Mouse (Mus musculus): Measurements from ENCODE around the gene Cradd. TPM values are rescaled to one million over a fixed set of nuclear protein-coding genes. Genes with fewer than 3 reads are reported as not detected.

Gene Cradd
- polyA plus RNA-seq, 1 experiment = 16.7 TPM

DNA sequence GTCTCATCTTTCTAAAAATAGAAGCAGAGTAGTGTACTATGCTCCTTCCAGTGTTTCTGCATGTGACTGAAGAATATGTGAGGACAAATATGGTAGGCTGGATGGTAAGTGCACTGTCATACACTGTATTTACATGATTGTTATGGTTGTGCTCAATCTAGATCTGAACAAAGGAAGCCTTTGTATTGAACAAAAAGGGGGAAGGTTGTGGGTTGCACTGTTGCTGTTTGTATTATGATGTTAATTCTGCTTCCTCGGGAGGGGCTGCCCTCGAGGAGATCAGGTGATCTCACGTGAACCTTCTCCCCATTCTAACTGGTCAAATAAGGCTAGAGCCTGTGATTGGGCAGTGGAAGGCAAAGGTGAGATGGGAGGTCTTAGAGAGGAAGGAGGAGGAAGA, 103.4 kb downstream of the Cradd start:
- TF ChIP-seq CTCF (IDR thresholded peaks at IDR 0.05; ENCODE audit: extremely low read depth, insufficient read length, insufficient replicate concordance, low read depth, low read length) (no peak), POLR2A (IDR thresholded peaks at IDR 0.05; ENCODE audit: low read depth, low read length) (no peak)
- WGBS = 62% methylated on average over 3 of the region's 3 CpGs
- H3K27ac ChIP-seq (ENCODE audit: insufficient read depth, low read depth, low read length) = no peak overlapping the region
- peaks cover 2% of the 10 kb centered on the region; the same call in 1 of the 2 replicates for H3K4me1 ChIP-seq (ENCODE audit: control insufficient read depth, insufficient read depth, insufficient read length, low read length)
- H3K4me3 ChIP-seq (ENCODE audit: low read depth, low read length) = no peak overlapping the region
- no peaks in the 10 kb centered on the region for H3K27me3 ChIP-seq (ENCODE audit: control insufficient read depth, insufficient read depth, low read length)
- no peaks in the 10 kb centered on the region for H3K36me3 ChIP-seq (ENCODE audit: control insufficient read depth, insufficient read depth, low read length)

- H3K4me1 ChIP-seq (ENCODE audit: control insufficient read depth, insufficient read depth, insufficient read length, low read length) = peaks cover 2% of the 10 kb centered on the region; the same call in 1 of the 2 replicates
- WGBS = 82% methylated on average over 9 of the region's 9 CpGs
- TF ChIP-seq CTCF (IDR thresholded peaks at IDR 0.05; ENCODE audit: extremely low read depth, insufficient read length, insufficient replicate concordance, low read depth, low read length) (no peak), POLR2A (IDR thresholded peaks at IDR 0.05; ENCODE audit: low read depth, low read length) (no peak)
- no peaks in the 10 kb centered on the region for H3K27me3 ChIP-seq (ENCODE audit: control insufficient read depth, insufficient read depth, low read length)
- H3K4me3 ChIP-seq (ENCODE audit: low read depth, low read length) = no peak overlapping the region
- no peaks in the 10 kb centered on the region for H3K36me3 ChIP-seq (ENCODE audit: control insufficient read depth, insufficient read depth, low read length)
- H3K27ac ChIP-seq (ENCODE audit: insufficient read depth, low read depth, low read length) = no peak overlapping the region
Observed at GRCm38 (mm10) chr10:95218683-95219060, 105.3 kb downstream of the Cradd start.

DNA sequence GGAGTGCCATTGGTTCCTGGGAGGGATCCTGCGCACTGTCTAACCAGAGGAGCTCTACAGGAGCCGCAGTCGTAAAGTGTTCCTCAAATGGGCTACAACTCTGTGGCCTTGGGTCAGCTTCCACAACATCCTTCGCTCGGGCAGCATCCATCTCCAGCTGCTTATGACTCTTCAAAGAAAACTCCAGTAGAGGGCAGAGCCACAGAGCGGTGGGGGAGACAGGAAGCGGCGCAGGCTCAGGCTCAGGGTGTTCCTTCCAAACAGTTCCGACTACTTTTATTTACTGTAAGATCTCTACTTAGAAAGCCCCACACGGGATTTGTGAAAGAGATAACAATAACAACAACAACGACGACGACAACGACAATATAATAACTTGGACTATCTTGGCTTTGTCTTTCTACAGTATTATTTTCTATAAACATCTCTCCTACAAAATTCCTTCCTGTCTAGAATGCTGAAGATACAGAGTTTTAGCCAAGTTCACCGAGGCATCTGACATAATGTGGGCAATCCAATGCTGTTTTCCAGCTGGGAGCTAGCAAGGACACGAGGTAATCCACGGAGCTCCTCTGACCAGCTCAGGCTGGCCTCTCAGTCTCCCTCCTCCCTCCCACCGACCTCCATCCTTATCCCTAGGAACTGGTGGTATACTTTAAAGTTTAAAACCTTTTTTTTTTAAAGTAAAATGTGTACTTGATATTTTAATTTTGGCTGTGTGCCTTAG, 105.8 kb downstream of the Cradd start:
- Histone ChIP-seq H3K36me3 (ENCODE audit: control insufficient read depth, insufficient read depth, low read length) (no peaks in the 10 kb centered on the region), H3K27ac (ENCODE audit: insufficient read depth, low read depth, low read length) (no peak overlapping the region), H3K4me3 (ENCODE audit: low read depth, low read length) (no peak overlapping the region), H3K27me3 (ENCODE audit: control insufficient read depth, insufficient read depth, low read length) (no peaks in the 10 kb centered on the region), H3K4me1 (ENCODE audit: control insufficient read depth, insufficient read depth, insufficient read length, low read length) (no peaks in the 10 kb centered on the region; the same call in 1 of the 2 replicates)
- 71% methylated on average over 18 of the region's 18 CpGs for WGBS
- TF ChIP-seq CTCF (IDR thresholded peaks at IDR 0.05; ENCODE audit: extremely low read depth, insufficient read length, insufficient replicate concordance, low read depth, low read length) = peak; percentile 35; the same call in 1 of the 2 replicates
- TF ChIP-seq POLR2A (IDR thresholded peaks at IDR 0.05; ENCODE audit: low read depth, low read length) = no peak

DNA sequence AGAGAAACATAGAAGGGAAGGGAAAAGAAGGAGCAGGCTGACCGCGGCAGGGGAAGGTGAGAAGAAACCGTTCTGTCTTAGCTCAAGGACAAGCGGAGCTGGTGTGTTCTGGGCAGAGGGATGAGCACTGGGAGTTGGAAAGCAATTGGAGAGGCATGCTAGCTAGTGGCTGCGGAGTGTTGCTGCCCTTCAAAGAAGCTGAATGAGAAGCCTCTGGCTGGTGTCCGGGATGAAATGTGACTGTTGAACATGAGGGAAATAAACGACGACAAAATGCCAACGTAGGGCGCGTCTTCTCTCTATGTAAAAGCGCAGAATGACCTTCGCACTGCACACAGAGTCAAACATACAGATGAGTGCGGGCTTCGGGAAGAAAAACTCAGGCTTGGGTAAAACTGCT, 108.6 kb downstream of the Cradd start:
- no peak overlapping the region for H3K4me3 ChIP-seq (ENCODE audit: low read depth, low read length)
- H3K27me3 ChIP-seq (ENCODE audit: control insufficient read depth, insufficient read depth, low read length) = no peaks in the 10 kb centered on the region
- no peaks in the 10 kb centered on the region for H3K4me1 ChIP-seq (ENCODE audit: control insufficient read depth, insufficient read depth, insufficient read length, low read length)
- 69% methylated on average over 15 of the region's 15 CpGs for WGBS
- no peak for TF ChIP-seq POLR2A (IDR thresholded peaks at IDR 0.05; ENCODE audit: low read depth, low read length)
- no peak for TF ChIP-seq CTCF (IDR thresholded peaks at IDR 0.05; ENCODE audit: extremely low read depth, insufficient read length, insufficient replicate concordance, low read depth, low read length)
- H3K36me3 ChIP-seq (ENCODE audit: control insufficient read depth, insufficient read depth, low read length) = no peaks in the 10 kb centered on the region
- H3K27ac ChIP-seq (ENCODE audit: insufficient read depth, low read depth, low read length) = no peak overlapping the region

GRCm38 (mm10) chr10:95213820-95214219, 110.1 kb downstream of the Cradd start:
- Histone ChIP-seq H3K4me3 (ENCODE audit: low read depth, low read length) (no peak overlapping the region), H3K4me1 (ENCODE audit: control insufficient read depth, insufficient read depth, insufficient read length, low read length) (no peaks in the 10 kb centered on the region), H3K27ac (ENCODE audit: insufficient read depth, low read depth, low read length) (no peak overlapping the region), H3K36me3 (ENCODE audit: control insufficient read depth, insufficient read depth, low read length) (no peaks in the 10 kb centered on the region), H3K27me3 (ENCODE audit: control insufficient read depth, insufficient read depth, low read length) (no peaks in the 10 kb centered on the region)
- no peak for TF ChIP-seq POLR2A (IDR thresholded peaks at IDR 0.05; ENCODE audit: low read depth, low read length)
- no peak for TF ChIP-seq CTCF (IDR thresholded peaks at IDR 0.05; ENCODE audit: extremely low read depth, insufficient read length, insufficient replicate concordance, low read depth, low read length)
- 76% methylated on average over 9 of the region's 9 CpGs for WGBS

- H3K4me1 ChIP-seq (ENCODE audit: control insufficient read depth, insufficient read depth, insufficient read length, low read length) = no peaks in the 10 kb centered on the region
- H3K36me3 ChIP-seq (ENCODE audit: control insufficient read depth, insufficient read depth, low read length) = no peaks in the 10 kb centered on the region
- no peak overlapping the region for H3K4me3 ChIP-seq (ENCODE audit: low read depth, low read length)
- H3K27ac ChIP-seq (ENCODE audit: insufficient read depth, low read depth, low read length) = no peak overlapping the region
- WGBS = 82% methylated on average over 8 of the region's 8 CpGs
- no peak for TF ChIP-seq CTCF (IDR thresholded peaks at IDR 0.05; ENCODE audit: extremely low read depth, insufficient read length, insufficient replicate concordance, low read depth, low read length)
- no peak for TF ChIP-seq POLR2A (IDR thresholded peaks at IDR 0.05; ENCODE audit: low read depth, low read length)
- H3K27me3 ChIP-seq (ENCODE audit: control insufficient read depth, insufficient read depth, low read length) = no peaks in the 10 kb centered on the region
Observed at GRCm38 (mm10) chr10:95213311-95213710, 110.6 kb downstream of the Cradd start.

DNA sequence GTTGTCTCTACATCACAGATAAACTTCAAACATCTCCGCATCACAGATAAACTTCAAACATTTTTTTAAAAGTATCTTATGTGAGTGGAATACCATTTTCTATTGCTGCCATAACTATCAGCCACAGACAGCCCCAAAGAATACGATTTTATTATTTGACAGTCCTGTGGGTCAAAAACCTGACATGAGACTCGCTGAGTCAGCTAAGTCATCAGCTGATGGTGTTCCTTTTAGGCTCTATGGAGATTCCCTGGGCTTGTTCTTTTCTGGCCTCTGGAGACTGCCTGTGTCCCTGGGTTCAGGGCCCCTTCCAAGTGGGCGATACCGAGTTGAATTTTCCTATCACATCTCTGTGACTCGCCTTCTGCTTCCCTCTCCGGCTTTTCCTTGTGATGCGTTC, 112.3 kb downstream of the Cradd start:
- H3K27ac ChIP-seq (ENCODE audit: insufficient read depth, low read depth, low read length) = no peak overlapping the region
- no peak overlapping the region for H3K4me3 ChIP-seq (ENCODE audit: low read depth, low read length)
- 93% methylated on average over 8 of the region's 8 CpGs for whole genome bisulfite sequencing
- H3K4me1 ChIP-seq (ENCODE audit: control insufficient read depth, insufficient read depth, insufficient read length, low read length) = no peaks in the 10 kb centered on the region
- TF ChIP-seq CTCF (IDR thresholded peaks at IDR 0.05; ENCODE audit: extremely low read depth, insufficient read length, insufficient replicate concordance, low read depth, low read length) (no peak), POLR2A (IDR thresholded peaks at IDR 0.05; ENCODE audit: low read depth, low read length) (no peak)
- no peaks in the 10 kb centered on the region for H3K36me3 ChIP-seq (ENCODE audit: control insufficient read depth, insufficient read depth, low read length)
- H3K27me3 ChIP-seq (ENCODE audit: control insufficient read depth, insufficient read depth, low read length) = no peaks in the 10 kb centered on the region

All from small intestine, adult 2 months (tissue).